Mouse (Mus musculus) lung, postnatal 0 days (tissue): ENCODE measurements around the gene Cyp2s1.

ENCODE experiments used
- CTCF ChIP-seq: IDR thresholded peaks from 2 replicates; pipeline ENCODE4 v1.5.1; 2016; ENCODE audit warnings: antibody characterized with exemption, mild to moderate bottlenecking
- EP300 ChIP-seq: IDR thresholded peaks from 2 replicates; pipeline ENCODE4 v1.6.1; 2016; ENCODE audit warnings: antibody characterized with exemption, mild to moderate bottlenecking, control low read depth

- TF ChIP-seq EP300, result no peak
- TF ChIP-seq CTCF, result no peak
Observed at GRCm38 (mm10) chr7:25753643-25754438, 62.9 kb downstream of the Cyp2s1 start.
